Mouse (Mus musculus): ENCODE measurements at regions not wholly inside any gene's neighbourhood (a gene's known extent, or its start where the extent isn't known, plus 50 kb on each side); places are given as distances from the start of the nearest gene placed in this dataset.

GRCm38 (mm10) chr5:75734043-75734442 is 159.3 kb downstream of the Kit start:
- TF ChIP-seq POLR2A (IDR thresholded peaks at IDR 0.05; ENCODE audit: control insufficient read depth in 1 of 2, insufficient read depth in 1 of 2, low read depth in 1 of 2, low read length in 2 of 2, poor library complexity in 1 of 2): no peak
- no peak for TF ChIP-seq EP300 (IDR thresholded peaks at IDR 0.05; ENCODE audit: low read depth in 1 of 2, low read length in 2 of 2)

Measured in MEL (cell line).